Mouse (Mus musculus): ENCODE results near the gene Elfn2. TPM values are rescaled to one million over a fixed set of nuclear protein-coding genes. Genes with fewer than 3 reads are reported as not detected.
A peak's percentile ranks its signal among the peaks of the same experiment; 100 is the strongest.

Gene Elfn2
- total RNA-seq (2021): 1 to 10 TPM; 1.6 to 2.2 TPM
- long read RNA-seq, experiment 1: 0 reads
- long read RNA-seq, experiment 2: 0 reads

DNA sequence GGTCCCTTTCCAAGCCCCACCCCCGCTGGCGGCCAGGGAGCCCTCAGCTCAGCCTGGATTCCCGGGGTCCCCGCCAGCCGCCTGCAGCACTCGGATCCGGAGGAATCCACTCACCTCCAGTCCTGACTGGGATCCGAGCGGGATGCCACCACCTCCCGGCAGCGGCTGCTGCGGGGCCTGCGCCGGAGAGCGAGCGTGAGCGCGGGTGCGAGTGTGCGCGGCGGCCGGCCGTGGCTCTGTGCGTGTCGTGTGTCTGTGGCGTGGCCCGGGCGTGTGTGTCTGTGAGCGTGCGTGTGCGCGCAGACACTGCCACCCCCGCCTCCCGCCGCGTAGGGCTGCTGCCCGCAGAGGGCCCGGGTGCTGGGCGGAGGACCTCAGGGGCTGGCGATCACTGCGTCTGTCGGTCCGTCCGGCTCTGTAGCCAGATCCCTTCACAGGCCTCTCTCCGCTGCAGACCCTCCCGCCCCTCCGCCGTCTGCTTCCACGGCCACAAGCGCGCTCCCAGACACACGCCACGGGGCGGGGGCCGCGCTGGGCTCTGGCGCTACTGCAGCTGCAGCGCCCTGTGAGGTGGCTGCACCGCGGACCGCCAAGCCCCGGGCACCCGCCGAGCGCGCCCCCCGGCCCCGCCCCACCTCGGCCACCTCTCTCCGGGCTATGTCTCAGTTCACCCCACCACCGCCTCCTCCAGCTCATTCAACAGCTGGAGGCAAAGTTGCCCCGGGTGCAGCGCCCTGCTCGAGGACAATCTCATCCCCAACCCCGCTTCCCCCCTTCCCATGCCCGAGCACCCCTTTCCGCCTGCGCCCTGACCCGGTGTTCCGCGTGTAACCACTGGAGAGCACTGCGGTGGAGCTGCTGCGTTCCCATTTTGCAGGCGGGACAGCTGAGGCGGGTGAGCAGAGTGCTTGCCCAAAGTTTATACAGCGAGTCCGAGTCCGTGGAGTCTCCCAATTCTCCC is at the start of gene Elfn2:
Elfn2 (minus strand) TSS at position 482 of the 961 bp plus-strand sequence.
- peak in 1 of 2 experiments; percentile 10 for DNase-seq

DNA sequence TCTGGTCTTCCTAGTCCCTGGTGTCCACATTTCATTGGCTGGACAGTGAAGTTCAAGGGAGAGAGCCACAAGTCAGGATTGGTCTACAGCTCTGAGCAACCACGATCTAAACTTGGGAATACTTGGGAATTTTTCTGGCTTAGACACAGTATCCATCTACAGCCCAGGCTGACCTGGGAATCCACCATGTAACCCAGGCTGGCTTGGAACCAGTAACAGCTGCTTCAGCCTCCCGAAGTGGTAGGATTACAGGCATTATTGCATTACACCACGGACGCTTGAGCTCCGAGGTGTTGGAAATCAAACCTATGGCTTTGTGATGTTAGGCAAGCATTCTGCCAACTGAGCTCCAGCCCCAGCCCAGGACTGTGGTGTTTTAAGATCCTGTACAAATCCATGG is 45.1 kb upstream of the Elfn2 start:
- no peak for DNase-seq

DNA sequence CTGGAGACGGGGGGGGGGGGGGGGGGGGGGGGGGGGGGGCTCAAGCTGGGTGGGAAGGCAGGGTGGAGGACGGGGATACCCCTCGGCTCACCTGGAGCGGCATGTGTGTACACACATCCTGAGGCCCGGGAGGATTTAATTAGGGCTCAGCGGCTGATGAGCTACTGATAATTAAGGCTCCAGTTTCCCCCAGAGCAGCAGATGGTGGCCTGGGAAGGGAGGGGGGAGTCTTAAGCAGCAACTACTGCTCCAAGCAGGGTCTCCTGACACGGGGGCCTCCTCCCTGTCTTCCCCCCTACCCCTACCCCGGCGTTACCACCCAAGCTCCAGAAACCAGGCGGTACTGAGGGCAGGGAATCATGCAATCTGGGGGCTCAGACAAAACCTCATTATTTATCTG is 44.6 kb upstream of the Elfn2 start:
- DNase-seq: no peak

DNA sequence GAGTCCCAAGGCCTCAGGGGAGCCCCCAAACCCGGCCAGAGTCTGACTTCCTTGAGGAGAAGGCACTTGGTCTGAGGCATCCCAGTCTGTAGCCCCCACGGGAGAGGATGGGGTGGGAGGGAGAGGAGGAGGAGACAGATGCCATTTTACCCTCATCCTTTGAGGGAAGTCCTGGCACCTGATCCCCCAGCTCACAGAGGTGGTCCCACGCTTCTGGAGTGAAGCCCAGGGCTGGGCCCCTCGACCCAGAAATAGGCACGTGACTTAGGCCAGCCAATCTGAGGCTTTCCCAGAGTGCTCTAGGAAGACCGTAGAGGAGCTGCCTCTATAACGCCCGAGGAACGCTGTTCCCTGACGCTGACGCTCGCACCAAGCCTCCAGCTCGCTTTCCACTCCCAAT is 42.5 kb upstream of the Elfn2 start:
- DNase-seq: no peak

DNA sequence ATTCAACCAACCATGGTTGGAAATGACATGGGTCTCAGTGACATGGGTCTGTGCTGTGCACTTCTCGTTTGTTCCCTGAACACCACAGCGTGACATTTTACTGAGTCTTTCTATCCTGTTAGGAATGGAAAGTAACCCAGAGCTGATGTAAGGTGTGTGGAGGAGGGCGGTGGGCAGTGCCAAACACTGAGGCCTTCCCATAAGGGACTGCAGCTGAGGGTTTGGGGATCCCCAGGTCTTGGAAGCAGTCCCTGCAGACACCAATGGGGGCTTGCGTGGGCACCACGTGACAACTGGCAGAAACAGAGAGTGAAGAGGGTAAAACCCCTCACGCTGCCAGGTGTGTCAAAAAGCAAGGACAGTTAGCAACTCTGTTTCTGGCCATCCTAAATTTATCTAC is 39.6 kb upstream of the Elfn2 start:
- DNase-seq: no peak

DNA sequence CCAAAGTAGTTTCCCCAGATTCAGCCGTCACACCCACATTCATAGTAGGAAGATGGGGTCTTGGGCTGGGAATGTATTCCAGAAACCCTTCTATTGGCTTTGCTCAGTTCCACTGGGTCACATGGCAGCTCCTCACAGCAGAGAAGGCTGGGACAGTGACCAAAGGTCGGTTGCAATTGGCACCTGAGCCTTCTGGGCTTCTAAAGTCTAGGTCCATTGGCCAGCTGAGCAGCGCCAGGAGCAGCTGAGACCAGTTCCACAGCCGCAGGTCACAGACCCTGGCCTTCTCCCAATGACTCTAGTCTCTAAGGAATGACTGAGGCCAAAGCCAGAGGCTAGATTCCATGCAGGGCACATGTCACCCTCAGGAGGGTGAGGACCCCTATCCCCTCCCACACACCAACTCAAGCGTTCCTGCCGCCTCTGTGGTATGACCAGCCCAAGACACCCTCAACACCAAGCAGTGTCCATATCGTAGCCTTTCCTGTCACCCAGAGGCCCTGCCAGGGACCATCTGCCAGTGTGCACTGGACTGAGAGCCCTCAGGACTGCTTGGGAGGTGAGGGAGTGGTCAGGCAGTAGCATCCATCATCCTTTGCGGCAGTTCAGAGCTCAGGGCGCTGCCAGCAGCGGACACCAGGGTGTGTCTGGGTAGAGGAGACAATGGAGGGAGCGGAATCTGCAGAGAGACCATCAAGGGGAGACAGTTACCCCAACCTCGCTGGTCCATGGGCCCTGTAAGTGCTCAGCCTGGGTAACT is 37.6 kb upstream of the Elfn2 start:
- DNase-seq: no peak

DNA sequence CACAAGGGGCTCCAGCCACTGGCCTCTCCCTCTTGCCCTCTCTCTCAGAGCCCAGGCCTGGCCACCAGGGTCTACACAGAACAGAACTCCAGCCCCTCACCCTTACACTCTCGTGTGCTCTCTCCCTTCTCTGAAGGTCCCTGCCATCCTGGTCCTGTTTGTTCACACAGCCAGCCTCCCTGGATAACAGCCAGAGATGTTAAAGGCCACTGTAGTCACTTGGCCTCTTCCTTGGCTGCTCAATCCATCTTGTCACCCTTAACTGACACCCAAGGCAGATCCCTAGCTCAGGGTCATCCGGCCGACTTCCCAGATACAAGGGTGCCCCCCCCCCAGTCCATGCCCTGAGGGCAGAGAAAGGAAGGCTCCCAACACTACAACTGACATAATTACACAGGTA is 36.7 kb upstream of the Elfn2 start:
- no peak for DNase-seq

DNA sequence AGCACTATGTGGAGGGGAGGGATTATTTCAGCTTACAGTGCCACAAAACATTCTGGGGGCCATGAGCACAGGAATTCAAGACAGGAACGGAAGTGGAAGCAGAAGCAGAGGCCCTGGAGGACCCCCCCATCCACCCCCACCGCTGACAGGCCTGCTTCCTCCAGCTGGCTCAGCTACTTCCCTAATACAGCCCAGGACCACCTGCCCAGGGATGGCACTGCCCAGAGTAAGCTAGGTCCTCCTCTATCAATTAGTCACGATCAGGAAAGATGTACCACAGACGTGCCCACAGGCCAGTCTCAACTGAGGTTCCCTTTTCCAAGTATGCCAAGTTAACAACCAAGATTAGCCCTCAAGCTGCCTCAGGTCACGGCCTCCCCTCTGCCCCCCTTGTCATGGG is 35.6 kb upstream of the Elfn2 start:
- no peak for DNase-seq

DNA sequence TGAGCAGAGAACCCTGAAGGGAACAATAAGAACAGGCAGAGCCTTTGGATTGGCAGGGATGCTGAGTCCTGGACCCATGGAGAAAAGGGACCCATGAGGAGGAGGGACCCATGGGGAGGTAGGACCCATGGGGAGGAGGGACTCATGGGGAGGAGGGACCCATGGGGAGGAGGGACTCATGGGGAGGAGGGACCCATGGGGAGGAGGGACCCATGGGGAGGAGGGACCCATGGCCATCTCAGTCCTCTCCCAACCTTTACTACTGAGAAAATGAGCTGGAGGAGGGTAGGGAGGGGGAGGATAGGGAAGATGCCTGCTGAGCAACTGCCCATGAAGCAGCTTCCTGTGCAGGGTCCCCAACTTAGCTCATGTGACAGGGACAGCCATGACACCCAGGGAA is 34.4 kb upstream of the Elfn2 start:
- no peak for DNase-seq

DNA sequence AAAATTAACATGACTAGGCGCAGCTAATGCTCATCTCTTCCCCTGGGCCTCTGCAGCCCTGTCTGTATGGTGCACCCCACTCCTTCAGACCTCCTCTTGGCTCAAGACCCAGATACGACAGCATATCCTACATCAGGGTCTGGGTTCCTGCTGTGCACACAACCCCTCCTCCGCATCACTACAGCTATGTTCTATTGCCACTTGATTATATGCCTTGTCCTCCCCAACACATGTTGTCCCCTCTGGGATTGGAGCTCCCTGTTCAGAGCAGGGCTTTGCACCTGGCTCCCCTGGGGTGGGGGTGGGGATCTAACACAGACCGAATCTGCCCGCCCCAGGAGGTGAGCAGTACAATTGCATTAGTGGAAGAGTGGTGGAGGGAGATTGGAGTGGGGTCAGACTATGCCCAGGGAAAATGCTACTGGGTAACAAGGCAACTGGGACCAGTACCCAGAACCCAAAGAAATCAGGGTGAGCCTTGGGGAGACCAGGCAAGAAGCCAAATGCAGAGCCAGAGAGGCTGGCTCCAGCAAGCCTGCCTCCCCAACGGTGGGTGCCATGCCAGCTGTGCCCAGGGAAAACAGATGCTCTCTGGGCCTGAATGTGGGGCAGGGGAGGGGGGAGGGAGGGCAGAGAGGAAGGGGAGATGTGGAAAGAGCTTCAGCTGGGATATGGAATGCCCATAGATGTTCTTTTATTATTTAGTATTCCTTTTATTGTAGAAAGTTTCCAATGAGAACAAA is 32.2 kb upstream of the Elfn2 start:
- no peak for DNase-seq

DNA sequence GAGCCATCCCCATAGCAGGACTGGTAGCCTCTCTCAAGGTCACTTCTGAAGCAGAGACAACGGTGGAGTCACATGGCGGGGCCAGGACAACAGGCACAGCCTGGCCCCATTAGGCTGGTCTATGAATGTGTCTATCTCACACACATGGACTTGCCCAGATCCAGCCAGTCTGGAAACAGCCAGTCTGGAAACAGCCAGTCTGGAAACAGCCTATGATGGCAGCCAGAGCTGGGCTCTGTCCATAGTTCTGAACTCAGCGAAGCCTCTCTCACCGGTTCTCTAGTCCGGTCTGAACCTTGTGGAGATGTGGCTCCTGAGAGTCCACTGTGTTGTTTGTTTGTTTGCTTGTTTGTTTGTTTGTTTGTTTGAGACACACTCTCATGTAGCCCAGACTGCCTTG is 31.3 kb upstream of the Elfn2 start:
- DNase-seq: peak in 1 of 2 experiments; percentile 21

DNA sequence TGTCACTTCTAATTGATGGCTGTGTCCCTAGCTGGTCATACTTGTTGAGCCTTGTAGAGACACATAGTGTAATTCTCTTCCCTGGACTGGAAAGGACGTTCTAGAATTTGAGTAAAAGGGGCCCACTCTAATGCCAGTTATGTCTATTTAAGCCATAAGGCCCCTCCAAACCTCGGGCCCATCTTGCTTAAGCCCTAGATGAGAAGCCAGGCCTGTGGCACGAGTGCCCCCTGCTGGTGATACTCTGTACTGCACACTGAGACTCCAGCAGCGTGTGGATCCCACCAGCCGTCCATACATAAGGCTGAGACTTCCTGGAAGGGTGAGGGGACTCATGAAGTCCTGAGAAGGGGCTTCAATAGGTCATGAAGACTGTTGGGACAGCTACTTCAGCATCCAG is 25.6 kb upstream of the Elfn2 start:
- peak; percentile 62 to 93 for DNase-seq

DNA sequence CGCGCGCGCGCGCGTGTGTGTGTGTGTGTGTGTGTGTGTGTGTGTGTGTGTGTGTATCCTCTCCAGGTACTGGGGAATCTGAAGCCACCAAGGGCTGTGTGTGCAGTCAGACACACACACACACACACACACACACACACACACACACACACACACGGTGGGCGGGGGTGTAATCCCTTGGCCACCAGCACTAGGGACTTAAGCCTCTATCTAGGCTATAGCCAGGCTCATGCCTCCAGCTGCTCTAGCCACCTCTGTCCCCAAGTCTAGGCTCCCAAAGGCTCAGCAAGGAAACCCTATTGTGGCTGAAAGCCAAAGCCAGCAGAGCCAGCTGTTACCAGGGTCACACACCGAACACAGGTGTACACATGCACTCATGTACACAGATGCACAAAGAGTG is 24.3 kb upstream of the Elfn2 start:
- DNase-seq: no peak

DNA sequence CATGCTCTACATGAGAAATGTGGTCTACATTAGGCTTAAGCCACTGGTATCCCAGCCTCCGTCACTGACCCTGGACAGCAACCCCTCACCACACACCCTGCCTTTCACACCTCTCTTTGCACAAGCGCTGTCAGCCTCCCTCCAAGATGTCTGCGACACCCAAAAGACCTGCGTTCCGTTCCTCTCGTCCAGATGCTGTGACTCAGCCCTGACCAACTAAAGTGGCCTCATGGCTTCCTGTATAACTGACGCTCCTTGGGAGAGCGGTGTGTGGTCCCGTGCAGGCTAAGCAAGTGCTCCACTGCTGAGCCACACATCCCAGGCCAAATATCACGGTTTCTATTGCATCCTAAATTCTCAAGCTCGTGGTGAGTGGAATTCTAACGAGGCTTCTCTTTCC is 22.1 kb upstream of the Elfn2 start:
- DNase-seq: no peak

DNA sequence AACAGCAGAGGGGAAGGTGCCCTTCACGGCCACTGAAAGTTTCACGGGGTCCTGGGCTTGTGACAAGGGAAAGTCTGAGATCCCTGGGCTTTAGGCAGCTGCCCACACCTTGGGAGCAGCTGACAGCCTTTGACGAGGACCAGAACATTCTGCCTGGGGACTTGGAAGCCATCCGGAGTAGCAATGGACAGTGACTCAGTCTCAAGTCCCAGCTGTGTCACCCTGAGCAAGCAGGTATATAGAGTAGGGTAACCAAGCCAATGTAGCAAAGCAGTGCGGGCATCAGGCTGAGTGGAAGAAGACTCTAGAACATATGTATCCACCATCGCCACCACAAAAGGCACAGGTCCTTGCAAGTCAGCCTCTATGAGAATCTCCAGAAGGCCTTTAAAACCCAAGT is 18.6 kb upstream of the Elfn2 start:
- DNase-seq: no peak

DNA sequence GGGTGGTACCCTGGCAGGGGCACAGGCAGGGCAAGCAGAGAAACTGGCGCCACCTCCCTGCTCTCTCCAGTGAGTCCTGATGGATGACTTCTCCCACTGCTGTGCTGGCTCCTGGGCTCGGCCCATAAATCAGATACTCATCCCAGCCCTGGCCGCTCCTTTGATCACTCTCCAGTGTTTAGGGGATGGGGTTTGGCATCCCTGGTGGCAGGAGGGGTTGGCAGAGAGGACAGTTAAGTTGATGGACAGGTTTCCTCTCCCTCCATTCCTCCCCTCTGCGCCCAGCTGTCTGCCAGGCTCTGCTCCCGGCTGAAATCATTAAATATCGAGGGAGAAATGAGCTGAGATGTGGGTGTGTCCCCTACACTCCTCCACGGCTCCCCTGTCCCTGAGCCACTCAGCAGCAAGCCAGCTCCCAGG is 18.1 kb upstream of the Elfn2 start:
- DNase-seq: no peak

DNA sequence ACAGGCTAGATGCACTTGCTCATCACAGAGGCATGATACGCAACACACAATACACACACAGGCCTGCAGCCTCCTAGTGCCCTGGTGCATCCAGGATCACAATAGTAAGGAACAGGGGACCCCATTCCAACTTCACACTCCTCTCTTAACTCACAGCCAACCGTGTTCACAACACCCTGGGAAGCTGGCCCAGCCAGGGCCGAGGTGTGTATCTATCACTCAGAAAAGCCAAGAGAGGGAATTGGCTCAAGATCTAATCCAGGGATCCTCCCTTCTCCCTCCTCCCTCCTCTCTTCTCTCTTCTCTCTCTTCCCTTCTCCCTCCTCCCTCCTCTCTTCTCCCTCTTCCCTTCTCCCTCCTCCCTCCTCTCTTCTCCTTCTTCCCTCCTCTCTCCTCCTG is 17.6 kb upstream of the Elfn2 start:
- no peak for DNase-seq

DNA sequence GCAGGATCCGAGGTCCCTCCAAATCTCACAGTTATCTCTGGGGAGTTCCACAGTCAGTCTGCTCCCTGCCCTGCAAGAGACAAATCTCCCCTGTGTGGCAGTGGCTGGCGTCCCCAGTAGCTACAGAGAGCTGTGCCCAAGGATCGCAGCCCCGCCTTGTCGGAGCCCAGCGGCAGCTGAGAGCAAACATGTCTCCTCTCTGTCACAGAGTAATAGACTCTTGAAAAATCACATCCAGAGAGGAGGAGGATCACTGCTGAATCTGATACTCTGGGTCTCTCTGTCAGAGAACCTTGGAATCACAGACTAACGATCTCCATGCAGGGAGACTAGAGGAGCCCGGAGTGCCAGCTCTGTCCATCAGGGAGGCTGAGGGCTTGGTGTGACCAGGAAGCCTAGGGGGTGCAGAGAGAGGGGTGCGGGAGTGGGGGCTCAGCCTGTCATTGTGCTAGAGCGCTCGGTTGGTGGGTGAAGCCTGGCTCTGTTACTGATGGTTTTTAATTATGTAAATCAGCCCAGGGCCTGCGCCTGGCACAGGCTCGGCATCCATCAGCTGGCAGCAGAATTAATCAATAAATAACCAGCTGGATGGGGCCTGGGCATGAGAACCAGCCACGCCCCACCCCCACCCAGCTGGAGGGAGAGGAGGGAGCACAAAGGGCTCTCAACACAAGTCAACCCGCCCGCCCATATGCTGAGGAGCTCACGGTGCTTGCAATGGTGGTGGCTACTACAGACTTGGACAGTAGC is 17.0 kb upstream of the Elfn2 start:
- DNase-seq: no peak

DNA sequence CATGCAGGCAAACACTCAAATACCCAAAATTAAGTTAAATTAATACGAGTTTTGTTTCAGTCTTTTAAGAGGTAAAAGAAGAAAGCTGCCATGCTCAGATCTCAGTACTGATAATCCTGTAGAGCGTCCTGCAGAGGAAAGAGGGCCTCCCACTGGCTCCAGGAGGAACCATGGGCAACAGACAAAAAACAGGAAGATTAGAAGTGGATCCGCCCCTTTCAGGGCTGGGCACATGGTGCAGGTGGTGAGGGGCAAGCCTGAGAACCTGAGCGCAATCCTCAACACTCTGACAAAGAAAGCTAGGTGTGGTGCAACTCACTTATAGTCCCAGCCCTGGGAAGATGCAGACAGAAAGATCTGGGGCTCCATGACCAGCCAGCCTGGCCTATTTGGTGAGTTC is 13.3 kb upstream of the Elfn2 start:
- no peak for DNase-seq

DNA sequence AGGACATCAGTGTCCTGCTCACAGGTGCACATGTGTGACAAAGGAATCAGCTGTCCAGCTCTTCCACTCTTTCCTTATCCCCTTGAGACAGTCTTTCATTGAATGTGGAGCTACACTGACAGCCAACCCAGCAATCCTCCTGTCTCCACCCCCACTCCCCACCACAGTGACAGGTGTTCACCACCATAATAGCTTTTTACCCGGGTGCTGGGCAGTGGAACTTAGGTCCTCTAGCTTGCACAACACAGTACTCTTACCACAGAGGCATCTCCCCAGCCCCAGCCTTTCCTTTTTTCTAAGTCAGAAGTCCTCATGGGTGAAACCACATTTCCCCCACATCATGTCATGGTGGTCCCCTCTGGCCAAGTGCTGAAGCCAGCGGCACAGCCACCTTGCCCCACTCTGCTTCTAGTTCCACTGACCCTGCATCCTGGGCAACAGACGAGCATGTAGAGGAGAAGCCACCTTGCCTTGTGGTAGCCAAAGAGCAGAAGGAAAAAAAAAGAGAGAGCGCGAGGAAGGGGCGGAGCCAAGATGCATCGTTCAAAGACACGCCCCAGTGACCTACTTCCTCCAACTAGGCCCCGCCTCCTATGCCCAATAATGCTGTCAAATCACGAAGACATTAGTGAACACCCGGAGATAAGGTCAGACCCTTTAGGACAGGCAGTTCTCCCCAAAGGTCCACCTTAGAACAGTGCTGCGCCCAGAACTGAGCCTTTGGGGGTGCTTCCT is 11.9 kb upstream of the Elfn2 start:
- DNase-seq: no peak

DNA sequence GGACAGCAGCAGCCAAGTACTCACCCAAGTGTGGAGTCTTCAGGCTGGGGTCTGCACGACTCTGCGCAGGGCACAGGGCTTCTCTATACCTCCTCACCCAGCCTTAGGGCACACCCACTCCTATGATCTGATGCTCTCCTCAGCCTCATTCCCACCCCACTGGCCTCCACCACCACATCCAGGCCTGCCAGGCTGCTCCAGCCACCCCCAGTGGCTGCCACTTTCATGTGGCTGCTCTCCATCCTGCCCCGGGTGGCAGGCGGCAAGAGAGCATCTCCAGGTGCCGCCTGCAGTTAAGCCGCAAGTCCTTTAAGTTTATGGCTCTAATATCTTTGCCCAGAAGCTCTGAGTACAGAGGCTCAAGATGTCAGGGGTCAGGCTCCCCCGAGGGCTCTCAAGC is 8.1 kb upstream of the Elfn2 start:
- DNase-seq: no peak

All from heart, adult 18-20 months (tissue).